Mouse (Mus musculus): Measurements from ENCODE around the gene Zfp740.

Gene Zfp740

DNA sequence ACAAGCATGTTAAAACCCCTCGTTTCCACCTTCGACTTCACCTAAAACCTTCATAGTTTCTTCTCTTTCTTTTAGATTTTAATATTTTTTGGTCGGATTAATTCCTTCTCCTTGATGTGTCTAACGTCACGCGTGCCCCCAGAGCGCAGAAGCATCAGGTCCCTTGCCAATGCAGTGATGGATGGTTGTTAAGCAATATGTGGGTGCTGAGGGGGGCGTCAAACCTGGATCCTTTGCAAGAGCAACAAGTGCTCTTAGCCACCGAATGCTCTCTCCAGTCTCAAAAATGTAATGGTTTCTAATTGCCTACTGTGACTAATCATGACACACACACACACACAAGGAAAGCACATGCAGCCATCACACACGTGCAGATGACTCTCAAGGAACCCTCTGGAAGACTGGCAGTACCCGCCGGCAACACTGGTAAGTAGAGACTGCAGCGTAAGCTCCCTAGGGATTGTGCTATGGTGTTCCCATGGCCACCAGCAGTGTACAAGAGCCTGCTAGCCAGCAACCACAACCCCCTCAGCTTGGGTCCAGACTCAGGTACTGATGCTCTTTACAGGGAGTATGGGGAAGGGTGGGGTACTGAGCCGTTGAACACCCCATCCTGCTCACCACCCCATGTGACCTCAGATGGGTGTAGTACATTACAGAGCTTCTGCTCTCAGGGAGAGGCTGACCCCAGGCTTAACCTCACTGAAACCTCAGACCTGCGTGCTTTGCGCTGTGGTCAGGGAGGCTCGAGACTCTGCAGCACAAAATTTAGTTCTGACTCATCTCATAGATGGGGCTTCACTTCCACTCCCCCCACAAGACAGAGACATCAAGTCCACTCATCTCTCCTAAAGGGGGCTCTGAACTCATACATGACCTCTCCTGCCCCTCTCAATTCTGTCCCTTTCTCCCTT is 27.6 kb downstream of the Zfp740 start:
- no peak for DNase-seq (ENCODE audit: low read depth)

DNA sequence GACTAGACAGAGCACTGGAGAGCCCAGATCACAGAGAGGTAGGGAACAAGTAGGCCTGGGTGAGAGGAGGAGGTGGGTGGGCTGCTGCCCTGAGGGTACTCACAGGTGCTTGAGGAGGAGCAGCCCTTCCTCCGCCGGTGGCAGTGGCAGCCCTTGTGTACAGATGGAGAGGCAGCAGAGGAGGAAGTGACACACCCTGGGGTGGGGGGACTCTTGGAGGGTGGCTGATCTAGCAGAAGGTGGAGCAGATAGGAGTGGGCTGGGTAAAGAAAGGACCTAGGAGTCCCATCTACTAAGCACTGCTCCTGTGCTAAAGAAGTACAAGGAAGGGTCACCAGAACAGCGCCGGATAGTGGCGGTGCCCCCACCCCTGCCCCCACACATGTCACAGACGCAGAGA is 28.7 kb downstream of the Zfp740 start, which contains the start of gene Itgb7:
Itgb7 (minus strand) TSS at position 197 of the 400 bp plus-strand sequence.
- DNase-seq (ENCODE audit: low read depth) = no peak

DNA sequence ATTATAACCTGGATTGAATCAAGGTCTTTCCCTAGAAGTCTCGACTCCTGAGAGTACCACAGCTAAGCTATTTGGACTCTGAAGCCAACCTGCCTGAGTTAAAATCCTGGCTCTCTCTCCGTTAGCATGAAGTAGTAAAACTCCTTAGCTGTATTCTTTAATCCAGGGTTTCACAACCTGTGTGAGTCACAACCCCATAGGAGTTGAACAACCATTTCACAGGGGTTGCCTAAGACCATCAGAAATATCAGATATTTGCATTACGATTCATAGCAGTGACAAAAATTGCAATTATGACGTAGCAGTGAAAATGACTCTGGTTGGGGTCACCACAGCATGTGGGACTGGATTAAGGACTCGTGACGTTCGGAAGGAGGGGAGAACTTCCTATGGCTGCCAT is 29.7 kb downstream of the Zfp740 start:
- no peak for DNase-seq (ENCODE audit: low read depth)

DNA sequence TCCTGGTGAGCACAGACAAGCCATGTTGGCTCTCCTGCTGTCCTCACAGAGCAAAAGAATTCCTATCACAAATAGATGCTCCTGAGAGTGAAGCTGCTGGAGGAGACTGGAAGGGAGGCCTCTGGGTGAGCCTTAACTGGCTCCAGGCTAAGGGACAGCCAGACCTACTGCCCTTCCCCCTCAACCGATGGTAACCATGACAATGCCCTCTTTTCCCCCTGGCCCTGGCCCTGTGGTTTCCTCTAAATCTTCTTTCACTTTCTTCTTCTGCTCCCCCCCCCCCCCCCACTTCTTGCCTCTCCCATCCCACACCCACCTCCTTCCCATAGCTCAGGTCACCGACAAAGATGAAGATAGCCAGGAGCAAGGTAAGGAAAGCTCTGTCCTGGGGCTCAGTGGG is 30.8 kb downstream of the Zfp740 start:
- no peak for DNase-seq (ENCODE audit: low read depth)

DNA sequence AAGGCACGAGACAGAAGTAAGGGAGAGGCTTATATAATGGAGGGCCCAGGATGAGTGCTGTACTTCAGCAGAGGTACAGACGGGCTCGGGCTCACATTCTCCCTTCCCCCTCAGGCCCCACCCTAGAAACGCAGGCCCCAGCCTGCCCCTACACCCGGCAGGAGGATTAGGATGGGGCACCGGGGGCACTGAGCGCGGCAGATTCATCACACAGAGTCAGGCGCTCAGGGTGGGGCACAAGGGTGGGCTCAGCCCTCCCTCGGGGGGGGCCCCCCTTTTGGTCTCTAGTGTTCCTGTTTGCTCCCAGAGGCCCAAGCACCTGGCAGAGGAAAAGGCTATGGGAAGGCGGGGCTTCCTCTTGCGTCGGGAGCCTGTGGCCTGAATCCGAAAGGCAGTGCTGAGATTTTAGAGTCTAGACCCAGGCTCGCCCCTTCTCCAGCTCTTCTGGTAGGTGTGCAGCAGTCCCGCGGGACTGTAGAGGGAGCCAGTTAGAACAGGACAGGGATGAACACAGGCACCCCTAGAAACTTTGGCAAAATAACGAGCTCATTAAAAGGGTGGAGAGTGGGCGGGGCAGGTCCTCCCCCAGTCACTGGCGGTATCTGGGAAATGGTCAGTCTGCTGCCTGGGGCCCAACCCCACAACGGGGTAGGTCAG is 32.5 kb downstream of the Zfp740 start:
- DNase-seq (ENCODE audit: low read depth) = no peak

DNA sequence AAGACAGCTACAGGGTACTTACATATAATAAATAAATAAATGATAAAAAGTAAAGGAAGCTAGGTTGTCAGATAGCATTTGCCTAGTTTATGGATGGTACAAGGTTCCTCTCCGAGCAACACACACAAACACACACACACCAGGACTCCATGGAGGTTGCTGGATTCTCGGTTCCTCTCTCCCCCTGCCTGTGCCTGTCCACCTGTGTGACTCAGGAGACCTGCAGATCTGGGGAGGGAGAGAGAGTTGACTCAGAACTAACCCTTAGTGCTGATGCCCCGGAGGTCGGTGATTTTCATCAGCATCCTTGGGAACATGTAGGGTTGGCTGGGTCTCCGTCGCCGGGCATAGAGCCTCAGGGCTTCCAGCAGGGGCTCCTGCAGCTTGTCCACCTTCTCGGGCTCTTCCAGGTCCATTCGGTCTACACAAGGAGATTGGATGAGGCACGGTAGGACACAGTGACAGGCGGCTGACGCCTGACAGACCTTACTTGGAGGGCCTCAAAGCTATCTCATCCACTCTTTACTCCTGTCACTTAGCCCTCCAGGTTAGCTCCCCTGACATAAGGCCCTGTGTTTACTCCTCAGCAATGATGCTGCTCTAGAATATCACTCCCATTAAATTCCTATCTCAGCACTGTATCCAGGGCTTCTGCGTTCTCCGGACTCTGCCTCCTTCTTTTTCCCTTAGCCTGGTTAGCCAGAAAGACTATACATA is 35.7 kb downstream of the Zfp740 start:
- DNase-seq (ENCODE audit: low read depth) = no peak

DNA sequence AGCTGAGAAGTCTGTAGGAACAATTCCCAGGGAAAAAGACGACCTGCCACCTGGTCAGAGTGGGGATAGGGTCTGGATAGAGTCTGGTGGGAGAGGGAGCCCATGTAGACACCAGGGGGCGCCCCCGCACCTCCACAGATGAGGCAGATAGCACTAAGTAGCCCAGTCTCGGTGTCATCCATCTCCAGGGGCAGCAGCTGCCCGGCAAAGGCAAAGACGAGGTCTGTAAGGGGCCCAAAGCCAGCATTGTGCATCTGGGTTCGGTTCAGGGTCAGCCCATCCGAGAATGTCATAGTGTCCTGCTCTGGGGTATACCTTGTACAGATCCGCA is 36.2 kb downstream of the Zfp740 start:
- peak; percentile 68 for DNase-seq (ENCODE audit: low read depth)

DNA sequence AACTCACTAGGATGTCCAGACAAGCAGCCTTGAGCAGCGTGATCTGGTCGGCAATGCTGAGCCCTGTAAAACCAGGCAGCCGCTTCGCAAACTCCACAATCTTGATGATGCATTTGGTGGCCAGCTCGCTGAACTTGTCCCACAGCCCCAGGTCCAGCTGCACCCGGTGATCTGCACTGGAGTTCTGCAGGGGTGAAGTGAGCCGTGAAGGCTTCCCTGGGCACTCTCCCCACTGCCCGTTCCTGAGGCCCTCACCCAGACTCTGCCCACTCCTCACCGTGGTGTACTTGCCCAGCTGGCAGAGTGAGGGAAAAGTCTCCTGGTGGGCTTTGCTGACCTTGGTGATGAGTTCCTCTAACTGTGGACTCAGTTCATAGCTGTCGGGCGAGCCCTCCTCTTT is 36.8 kb downstream of the Zfp740 start:
- DNase-seq (ENCODE audit: low read depth) = no peak

DNA sequence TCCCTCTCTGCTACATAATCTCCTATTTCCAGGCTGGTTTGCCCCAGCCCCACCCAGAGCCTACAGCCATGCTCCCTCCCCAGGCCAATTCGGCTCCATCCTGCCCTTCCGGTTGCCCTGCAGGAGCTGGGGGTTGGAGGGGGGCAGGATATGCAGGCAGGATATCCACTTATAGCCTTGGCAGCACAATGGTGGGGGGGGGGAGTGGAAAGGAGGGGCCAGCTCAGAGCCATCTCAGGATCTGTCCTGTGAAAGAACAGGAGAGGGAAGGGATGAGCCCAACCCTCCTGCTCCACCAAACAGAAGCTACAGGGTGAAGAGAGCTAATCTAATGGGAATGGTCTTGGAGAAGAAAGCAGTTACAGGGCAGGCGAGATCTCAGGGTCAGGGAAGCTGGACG is 37.6 kb downstream of the Zfp740 start:
- DNase-seq (ENCODE audit: low read depth) = no peak

DNA sequence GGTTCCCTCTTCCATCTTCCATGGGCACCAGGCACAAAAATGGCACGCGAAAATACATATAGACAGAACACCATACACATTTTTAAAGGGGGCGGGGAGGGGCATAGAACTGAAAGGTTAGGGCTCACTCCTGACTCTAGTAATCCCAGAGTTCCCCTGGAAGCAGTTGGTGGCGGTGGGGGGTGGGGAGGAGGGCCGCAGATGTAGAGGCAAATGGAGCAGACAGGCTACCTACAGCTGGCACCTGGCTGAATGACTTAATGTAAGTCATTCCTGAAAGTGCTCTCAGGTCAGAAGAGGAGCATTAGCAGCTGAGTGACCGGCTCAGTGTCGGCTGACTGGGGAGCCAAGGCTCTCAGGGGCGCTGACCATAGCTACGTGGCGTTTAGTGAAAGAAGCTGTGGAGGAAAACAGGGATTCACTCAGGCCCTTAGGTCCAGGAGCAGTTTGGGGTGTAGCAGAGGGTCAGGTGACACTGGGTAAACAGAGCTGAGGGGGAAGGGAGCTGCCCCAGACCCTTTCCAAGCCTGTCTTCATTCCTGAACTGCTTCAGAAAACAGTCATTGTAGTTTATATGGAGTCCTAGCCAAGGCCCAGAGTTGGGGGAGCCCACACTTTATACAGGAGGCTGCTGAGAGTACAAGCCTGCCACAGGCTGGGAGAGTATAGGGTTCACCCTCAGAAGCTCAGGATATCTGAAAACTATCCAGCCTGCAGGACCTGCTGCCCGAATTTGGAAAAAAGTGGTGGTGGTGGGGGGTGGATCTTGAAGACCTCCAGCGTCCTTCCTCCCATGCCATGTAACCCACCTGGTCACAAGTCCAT is 39.6 kb downstream of the Zfp740 start:
- DNase-seq (ENCODE audit: low read depth) = no peak

DNA sequence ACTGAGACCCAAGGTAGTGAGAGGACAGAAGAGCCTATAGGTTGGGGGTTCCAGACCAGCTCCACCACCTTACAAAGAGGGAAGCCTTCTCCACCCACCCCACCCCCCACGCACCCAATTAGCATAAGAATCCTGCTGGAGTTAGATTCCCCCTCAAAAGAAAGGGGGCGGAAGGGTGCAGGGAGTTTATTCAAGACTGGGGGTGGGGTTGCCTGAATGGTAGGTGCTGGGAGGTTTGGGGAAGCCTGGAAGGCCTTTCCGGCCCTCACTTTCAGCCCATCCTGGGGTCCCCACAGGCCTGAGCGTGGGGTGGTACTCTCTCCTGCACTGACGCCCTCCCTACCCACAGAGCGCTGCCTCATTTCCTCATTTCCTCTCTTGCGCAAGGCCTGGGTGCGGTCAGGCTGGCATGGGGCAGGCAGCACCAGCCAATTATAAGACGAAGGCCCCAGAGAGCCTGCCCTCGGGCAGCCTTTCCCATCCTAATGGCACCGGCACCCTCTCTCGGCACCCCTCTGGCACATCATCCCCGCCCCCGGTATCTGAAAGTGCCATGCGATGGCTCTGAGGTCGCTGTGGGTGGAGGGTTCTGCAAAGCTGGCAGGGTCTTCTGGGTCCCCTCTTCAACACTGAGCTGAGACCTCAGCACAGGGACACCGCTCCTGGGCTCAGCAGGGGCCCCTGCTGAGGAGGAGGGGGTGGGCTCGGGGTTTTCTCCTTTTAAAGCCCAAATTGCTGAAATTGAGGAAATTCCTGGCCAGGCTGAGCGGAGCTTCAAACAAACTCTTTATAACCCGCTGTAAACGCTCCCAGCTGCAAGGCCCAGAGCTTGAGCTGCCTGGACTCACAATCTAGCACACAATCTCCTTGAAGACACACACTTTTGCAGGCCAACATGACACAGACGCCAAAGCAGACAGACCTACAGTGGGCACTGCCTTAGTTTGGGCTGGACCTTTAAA is 40.5 kb downstream of the Zfp740 start:
- DNase-seq (ENCODE audit: low read depth) = peak; percentile 72

DNA sequence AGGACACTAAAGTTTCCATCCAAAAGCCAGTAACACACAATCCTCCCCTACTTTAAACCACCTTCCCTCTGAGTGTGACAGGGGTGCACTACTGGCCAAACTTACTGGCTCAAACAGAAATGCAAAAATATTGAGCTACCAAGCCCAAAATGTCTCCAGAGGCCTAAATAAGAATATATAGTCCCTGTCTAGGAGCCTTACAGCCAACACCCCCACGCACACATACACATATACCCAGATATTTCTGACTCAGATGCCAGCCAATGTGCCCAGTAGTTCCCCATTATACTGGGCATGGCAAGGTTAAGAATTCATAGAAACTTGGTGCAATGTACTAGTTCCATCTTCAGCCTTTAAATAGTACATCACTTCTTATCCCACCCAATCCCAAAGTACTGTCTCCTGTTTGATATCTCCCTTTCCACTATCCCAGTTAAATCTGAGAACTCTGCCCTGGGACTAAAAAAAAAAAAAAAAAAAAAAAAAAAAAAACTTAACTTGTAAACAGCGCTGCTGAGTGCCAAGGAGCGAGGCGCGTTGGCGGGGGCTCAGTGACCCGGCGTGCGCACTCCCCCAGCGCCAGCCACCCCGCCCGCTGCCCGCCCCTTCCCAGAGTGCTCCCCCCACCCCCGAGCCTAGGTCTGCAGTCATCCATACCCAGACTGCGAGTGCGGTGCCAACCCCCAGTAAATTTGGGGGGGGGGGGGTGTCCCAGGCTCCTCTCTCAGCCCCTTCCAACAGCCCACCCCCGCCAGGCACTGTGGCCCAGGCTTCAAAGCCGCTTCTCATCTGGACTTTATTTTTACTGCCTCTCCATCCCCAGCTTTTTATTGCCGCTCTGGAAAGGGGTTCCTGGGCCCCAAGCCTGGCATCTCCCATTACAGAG is 41.5 kb downstream of the Zfp740 start:
- no peak for DNase-seq (ENCODE audit: low read depth)

DNA sequence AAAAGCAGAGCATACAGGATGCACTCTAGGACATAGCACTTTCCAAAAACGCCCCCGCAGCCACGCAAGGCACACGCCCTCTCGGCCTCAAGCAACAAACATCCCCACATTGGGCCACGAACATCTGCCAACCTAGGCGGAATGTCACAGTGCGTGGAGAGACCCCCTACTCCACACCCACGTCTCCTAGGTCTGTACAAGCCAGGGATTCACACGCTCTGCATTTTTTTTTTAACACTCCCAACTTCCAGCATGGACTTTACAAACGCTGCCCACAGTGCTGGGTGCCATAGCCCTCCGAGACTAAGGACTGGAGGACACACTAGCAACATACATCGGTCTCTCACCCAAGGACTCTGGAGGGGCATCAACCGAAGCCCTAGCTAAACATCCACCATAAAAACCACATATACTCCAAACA is 42.4 kb downstream of the Zfp740 start:
- DNase-seq (ENCODE audit: low read depth) = no peak

DNA sequence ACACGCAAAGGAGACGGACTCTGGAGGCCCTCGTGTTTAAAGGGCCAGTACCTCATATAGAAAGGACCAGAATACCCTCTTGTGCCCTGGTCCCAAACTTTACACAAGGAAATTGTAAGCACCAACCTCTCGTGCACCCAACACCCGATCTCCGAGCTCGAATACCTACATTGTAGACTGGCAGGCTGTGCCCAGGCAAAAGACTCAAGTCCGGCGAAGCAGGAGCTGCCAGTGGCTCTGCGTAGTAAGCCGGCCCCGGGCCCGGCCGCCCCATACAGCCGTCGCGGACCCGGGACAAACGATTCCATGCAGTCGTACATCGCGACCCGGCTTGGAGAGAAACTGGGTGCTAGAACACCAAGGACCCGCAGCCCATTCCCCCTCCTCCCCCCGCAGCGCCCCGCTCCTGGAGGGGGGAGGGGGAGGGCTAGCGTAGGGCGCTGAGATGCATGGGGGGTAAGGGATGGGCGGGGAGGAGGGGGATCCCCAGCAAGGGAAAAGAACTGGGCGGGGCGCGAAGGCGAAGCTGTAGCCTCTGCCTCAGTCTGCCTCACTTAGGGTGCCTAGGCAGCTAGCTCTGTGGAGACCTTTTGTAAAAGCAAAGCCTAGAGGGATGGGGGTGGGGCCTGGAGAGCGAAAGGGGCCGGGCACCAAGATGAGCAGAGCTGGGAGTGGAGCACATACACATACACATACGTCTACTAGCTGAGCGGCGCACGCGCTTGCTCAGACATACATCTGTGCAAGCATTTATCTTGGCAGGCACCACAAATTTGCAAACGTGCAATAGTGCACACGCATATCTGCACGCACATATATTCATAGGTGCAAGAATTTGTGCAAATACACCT is 43.1 kb downstream of the Zfp740 start:
- peak; percentile 60 for DNase-seq (ENCODE audit: low read depth)

DNA sequence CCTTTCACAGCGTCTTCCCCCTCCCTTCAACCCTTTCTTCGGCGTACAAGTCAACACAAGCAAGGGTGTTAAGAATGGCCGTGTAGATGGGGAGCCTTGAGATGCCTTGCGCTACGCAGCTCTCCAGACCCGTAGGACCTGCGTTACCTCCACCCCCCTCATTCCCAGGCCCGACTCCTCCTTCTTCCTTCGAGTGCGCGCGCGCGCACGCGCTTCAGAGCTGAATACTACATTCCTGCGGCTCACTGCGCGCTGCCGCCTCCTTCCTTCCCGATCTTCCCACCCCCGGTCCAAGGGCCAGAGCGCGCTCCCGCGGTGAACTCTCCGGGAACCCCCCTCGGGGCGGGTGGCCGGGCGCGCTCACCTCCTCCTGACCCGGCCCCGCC is 43.8 kb downstream of the Zfp740 start:
- DNase-seq (ENCODE audit: low read depth) = peak; percentile 66

DNA sequence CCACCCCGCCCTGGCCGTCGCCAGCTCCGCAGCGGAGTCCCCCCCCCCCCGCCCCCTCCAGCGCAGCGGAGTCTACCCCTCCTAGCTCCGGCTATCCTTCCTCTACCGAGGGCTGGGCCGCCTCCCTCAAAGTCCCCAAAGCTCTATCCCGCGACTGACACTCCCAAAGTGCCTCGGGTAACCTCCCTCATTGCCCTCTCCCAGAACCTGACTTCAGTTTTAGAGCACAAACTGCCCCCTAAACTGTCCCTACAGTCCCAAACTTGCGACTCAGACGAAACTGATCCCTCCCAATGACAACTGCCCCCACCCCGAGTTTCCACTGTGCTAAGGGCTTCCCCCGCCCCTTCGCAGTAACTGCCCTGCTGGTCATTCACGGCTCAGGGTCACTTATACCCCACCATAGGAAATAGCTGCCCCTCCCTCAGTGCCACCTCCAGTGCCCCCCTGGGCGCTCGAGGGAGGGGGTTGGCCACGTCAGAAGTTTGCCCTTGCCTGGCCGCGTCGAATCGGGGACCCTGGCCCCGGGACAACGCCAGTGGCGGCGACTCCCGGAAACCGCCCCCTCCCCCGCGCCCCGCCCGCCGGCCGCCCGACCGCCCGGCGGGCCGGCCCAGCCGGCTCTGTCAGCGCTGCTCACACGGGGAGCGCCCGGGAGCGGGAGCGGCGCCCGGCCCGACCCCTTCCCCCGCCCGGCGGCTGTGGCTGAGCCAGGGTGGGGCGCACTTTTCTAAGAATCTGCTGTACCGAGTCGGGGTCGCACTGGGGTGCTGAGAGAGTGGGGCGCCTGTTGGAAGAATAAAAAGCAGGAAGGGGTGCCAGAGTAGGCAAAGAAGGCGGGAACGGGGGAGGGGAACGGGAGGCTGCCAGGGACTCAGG is 44.4 kb downstream of the Zfp740 start:
- no peak for DNase-seq (ENCODE audit: low read depth)

DNA sequence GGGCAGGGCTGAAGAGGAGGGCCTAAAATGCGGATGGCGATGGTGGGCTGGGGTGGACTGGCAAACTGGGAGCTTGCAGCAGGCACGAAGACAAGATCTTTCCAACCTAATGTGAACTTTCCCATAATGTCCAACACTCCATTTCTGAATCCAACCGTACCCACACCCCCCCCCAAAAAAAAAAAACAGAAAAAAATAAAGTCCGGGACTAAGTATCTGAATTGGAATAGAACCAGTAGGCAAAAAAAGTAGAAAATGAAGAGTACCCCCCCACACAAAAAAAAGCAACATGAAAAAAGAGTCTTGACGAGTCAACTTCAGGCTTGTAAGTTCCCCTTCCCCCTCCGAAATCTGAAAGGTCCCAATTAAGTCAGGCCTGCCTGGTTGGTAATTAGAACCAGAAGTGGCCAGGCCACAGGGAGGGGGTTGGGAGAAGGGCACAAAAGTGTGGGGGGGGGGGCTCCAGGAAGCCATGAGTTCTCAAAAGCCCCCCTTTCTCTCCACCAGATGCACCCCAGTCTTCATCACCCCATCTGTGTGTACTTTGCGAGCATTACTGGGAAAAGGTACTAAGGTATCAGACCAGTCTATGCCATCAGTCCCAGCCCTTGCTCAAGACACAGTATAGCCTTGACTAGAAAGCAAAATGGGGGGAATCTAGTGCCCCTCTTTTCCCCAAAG is 45.2 kb downstream of the Zfp740 start:
- DNase-seq (ENCODE audit: low read depth) = no peak
